Mouse (Mus musculus) hindbrain, postnatal 0 days (tissue): ENCODE measurements around the gene Susd2. TPM values are rescaled to one million over a fixed set of nuclear protein-coding genes. Genes with fewer than 3 reads are reported as not detected.
A peak's percentile ranks its signal among the peaks of the same experiment; 100 is the strongest.

Source experiments
- ATAC-seq: fragments of 200-750 bp; cut with Nextera tagmentation; 2 replicates; pipeline ENCODE4 v1.8.0; 2017; ENCODE audit warnings: mild to moderate bottlenecking, moderate TSS enrichment, moderate library complexity
- DNase-seq: peaks from one replicate; pipeline ENCODE4 v3.0.0-alpha.2; 2015; ENCODE audit warnings: low spot score
- H3K27ac ChIP-seq: fragments of 300-500 bp; sonication (generic); 2 replicates; pipeline ENCODE4 v1.5.1; 2014; ENCODE audit warnings: mild to moderate bottlenecking
- H3K27me3 ChIP-seq: fragments of 300-500 bp; sonication (generic); 2 replicates; pipeline ENCODE4 v1.6.1; 2014; ENCODE audit warnings: low read length, mixed read lengths; ENCODE audit not compliant: insufficient read depth
- H3K36me3 ChIP-seq: fragments of 300-500 bp; sonication (generic); 2 replicates; pipeline ENCODE4 v1.6.1; 2014; ENCODE audit warnings: low read length, mixed read lengths; ENCODE audit not compliant: insufficient read depth
- H3K4me1 ChIP-seq: fragments of 300-500 bp; sonication (generic); 2 replicates; pipeline ENCODE4 v1.6.1; 2014; ENCODE audit warnings: antibody characterized with exemption, low read length, mixed read lengths; ENCODE audit not compliant: insufficient read depth
- H3K4me2 ChIP-seq: fragments of 300-500 bp; sonication (generic); 2 replicates; pipeline ENCODE4 v1.6.1; 2014; ENCODE audit warnings: low read depth, mild to moderate bottlenecking, low read length, moderate library complexity, mixed read lengths
- H3K4me3 ChIP-seq: fragments of 300-500 bp; sonication (generic); 2 replicates; pipeline ENCODE4 v1.5.1; 2014; ENCODE audit warnings: low read length
- H3K9ac ChIP-seq: fragments of 300-500 bp; sonication (generic); replicated peaks from 2 replicates; pipeline ENCODE4 v1.6.1; 2014; ENCODE audit warnings: mild to moderate bottlenecking, low read length, moderate library complexity, mixed read lengths
- H3K9me3 ChIP-seq: fragments of 300-500 bp; sonication (generic); 2 replicates; pipeline ENCODE4 v1.6.1; 2016; ENCODE audit warnings: low read length, mixed read lengths
- CTCF ChIP-seq: IDR thresholded peaks from 2 replicates; pipeline ENCODE4 v1.5.1; 2016; ENCODE audit warnings: antibody characterized with exemption, control low read depth, low read depth
- WGBS: fragments of 180-500 bp; shearing (Covaris S2); extraction: QIAGEN DNeasy Blood & Tissue Kit; methylation state at CpG from one replicate; pipeline ENCODE4 v1.1.7; 2014; 5-methylcytosine and 5-hydroxymethylcytosine counted together
- polyA plus RNA-seq: library from polyadenylated mRNA; unstranded; fragments of >200 nt; fragmentation: Nextera tagmentation; extraction: Ambion mirVana; gene quantifications from 2 replicates; pipeline ENCODE4 v1.2.1, GENCODE M21; 2015
- total RNA-seq: library from RNA; depleted of rRNA; stranded (reverse); fragments of >200 nt; gene quantifications from 2 replicates; pipeline ENCODE4 v1.2.3, GENCODE M21; 2014; rRNA removed

Susd2 gene
- total and polyA plus RNA-seq, 2 experiments from 2014 or later, result 11.2 to 14.4 TPM

- Histone ChIP-seq H3K36me3 (no peaks in the 10 kb centered on the region), H3K9ac (no peak overlapping the region), H3K4me1 (peaks cover 9% of the 10 kb centered on the region; the same call in 1 of the 2 replicates), H3K27ac (no peak overlapping the region), H3K9me3 (no peaks in the 10 kb centered on the region), H3K4me2 (no peak overlapping the region), H3K4me3 (no peak overlapping the region), H3K27me3 (no peaks in the 10 kb centered on the region)
- no peak for DNase-seq
- TF ChIP-seq CTCF, result no peak
- ATAC-seq, result no peak
- WGBS, result 82% methylated on average over 7 of the region's 7 CpGs
These were observed 51.2 kb downstream of the Susd2 start for GRCm38 (mm10) chr10:75592585-75592984.

DNA sequence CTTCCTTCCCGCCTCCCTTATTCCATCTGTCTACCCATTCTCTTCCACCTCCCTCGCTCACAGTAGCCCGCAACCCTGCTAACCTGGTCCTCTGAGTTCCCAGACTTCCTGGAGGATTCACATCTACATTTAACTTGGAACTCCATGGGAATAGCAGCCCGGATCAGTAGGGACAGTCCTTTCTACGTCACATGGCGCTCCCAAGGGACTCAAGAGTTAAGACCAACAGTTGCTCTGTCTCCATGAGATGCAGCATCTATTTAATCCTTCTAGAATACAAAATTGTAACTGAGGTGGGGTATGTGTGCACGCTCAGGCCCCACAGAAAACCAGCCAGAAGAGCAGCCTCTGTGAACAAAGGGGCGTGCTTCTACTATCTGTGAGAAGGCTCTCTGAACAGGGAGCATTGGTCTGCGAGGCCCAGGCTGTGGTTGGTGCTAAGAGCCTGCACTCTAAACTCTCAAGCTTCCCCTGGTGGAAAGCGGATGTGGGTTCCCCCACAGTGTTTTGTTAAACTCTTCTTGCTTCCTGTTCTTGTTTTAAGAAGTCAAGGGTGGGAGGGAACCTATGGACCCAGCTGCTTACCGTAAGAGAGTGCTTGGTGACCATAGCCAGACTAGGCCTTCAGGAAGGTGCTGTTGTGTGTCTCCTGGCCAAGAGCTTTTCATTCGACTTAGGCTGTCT lies 52.5 kb downstream of the Susd2 start:
- Histone ChIP-seq H3K9ac (no peak overlapping the region), H3K36me3 (no peaks in the 10 kb centered on the region), H3K27ac (no peak overlapping the region; the same call in 1 of the 2 replicates), H3K27me3 (no peaks in the 10 kb centered on the region), H3K4me2 (no peak overlapping the region), H3K9me3 (no peaks in the 10 kb centered on the region), H3K4me1 (peaks cover 9% of the 10 kb centered on the region; the same call in 1 of the 2 replicates), H3K4me3 (no peak overlapping the region)
- no peak for TF ChIP-seq CTCF
- ATAC-seq (no peak), DNase-seq (no peak)
- WGBS, result 75% methylated on average over 12 of the region's 12 CpGs

GRCm38 (mm10) chr10:75589651-75590050 lies 54.2 kb downstream of the Susd2 start:
- H3K36me3 ChIP-seq, result no peaks in the 10 kb centered on the region
- H3K4me2 ChIP-seq, result peak overlapping the region; percentile 16; the same call in 1 of the 2 replicates
- no peak overlapping the region for H3K4me3 ChIP-seq
- peak overlapping the region; percentile 2; the same call in 1 of the 2 replicates for H3K27ac ChIP-seq
- H3K9me3 ChIP-seq, result no peaks in the 10 kb centered on the region
- H3K27me3 ChIP-seq, result no peaks in the 10 kb centered on the region
- no peak overlapping the region for H3K9ac ChIP-seq
- DNase-seq (no peak), ATAC-seq (no peak)
- TF ChIP-seq CTCF, result no peak
- H3K4me1 ChIP-seq, result peaks cover 9% of the 10 kb centered on the region; the same call in 1 of the 2 replicates
- 60% methylated on average over 16 of the region's 16 CpGs for WGBS

DNA sequence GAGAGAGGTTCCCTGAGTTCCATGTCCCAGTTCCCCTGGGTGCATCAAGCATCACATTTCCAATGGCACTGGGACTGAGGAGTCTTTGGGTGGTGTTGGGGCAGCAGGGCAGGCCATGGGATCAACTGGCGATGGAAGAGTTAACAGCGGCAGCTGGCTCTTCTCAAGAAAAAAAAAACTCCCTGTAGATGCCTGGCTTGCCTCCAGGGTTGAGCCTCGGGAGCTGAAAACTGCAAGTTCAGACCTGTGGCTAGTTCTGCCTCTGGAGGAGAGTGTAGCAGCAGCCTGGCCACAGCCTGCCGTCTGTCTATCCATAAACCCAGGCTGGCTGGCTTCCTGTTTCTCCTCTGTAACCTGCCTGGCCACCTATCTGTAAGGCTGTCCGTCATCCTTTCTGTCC lies 54.7 kb downstream of the Susd2 start, which contains the start of gene Ggt5:
Ggt5 (plus strand) TSS at position 212 of the 400 bp plus-strand sequence.
- no peak within 1 kb of the TSS for H3K4me3 ChIP-seq
- ATAC-seq (no peak), DNase-seq (peak; percentile 75)
- no peaks in the 10 kb centered on the region for H3K36me3 ChIP-seq
- TF ChIP-seq CTCF, result no peak
- H3K4me2 ChIP-seq, result peak within 1 kb of the TSS; percentile 16; the same call in 1 of the 2 replicates
- H3K9me3 ChIP-seq, result no peaks in the 10 kb centered on the region
- H3K27ac ChIP-seq, result peak within 1 kb of the TSS; percentile 2; the same call in 1 of the 2 replicates
- no peaks in the 10 kb centered on the region for H3K27me3 ChIP-seq
- H3K4me1 ChIP-seq, result peaks cover 9% of the 10 kb centered on the region; the same call in 1 of the 2 replicates
- 26% methylated on average over 5 of the region's 5 CpGs for WGBS
- H3K9ac ChIP-seq, result no peak within 1 kb of the TSS

- H3K4me3 ChIP-seq, result no peak overlapping the region
- no peaks in the 10 kb centered on the region for H3K27me3 ChIP-seq
- H3K27ac ChIP-seq, result no peak overlapping the region
- H3K4me1 ChIP-seq, result peaks cover 9% of the 10 kb centered on the region; the same call in 1 of the 2 replicates
- no peak overlapping the region for H3K4me2 ChIP-seq
- no peaks in the 10 kb centered on the region for H3K9me3 ChIP-seq
- no peak for TF ChIP-seq CTCF
- WGBS, result 55% methylated on average over 5 of the region's 5 CpGs
- no peak overlapping the region for H3K9ac ChIP-seq
- DNase-seq (no peak), ATAC-seq (no peak)
- H3K36me3 ChIP-seq, result no peaks in the 10 kb centered on the region
These were observed 55.5 kb downstream of the Susd2 start for GRCm38 (mm10) chr10:75588336-75588735.

DNA sequence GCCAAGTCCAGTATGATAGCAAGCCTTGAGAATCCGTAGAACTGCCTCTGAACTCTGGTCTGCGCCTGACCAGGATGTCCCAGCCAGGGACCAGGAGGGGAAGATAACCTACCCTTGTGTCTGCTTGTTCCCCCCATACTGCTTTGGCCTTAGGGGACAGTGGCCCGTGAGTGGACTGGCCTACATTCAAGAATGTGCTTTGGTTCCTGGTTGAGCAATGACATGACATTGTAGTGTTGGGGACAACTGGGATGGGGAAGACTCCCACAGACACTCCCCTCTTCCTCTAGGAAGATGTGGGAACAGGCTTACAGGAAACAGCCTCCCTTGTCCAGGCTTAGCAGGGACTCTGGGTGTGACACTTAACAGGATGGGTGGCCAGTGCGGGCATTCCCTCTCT lies 56.0 kb downstream of the Susd2 start:
- Histone ChIP-seq H3K4me2 (no peak overlapping the region), H3K27ac (no peak overlapping the region), H3K9me3 (no peaks in the 10 kb centered on the region), H3K9ac (no peak overlapping the region), H3K27me3 (no peaks in the 10 kb centered on the region), H3K4me3 (no peak overlapping the region), H3K4me1 (peaks cover 9% of the 10 kb centered on the region; the same call in 1 of the 2 replicates), H3K36me3 (no peaks in the 10 kb centered on the region)
- ATAC-seq (no peak), DNase-seq (no peak)
- TF ChIP-seq CTCF, result no peak
- 92% methylated on average over 4 of the region's 4 CpGs for WGBS

Other genes starting within 250 kb of the Susd2 start
- gene Upb1, start 242.9 kb downstream of the Susd2 start, total RNA-seq, result 0.26 and 0.50 TPM in 2 replicates
- gene Upb1, start 242.9 kb downstream of the Susd2 start, polyA plus RNA-seq, result 0.71 and 1.4 TPM in 2 replicates
- gene Snrpd3, start 126.5 kb downstream of the Susd2 start, total RNA-seq, result 16.4 and 18.0 TPM in 2 replicates
- 133 and 135 TPM in 2 replicates for gene Snrpd3, start 126.5 kb downstream of the Susd2 start, polyA plus RNA-seq
- gene Gucd1, start 126.0 kb downstream of the Susd2 start, total RNA-seq, result 42.3 and 44.3 TPM in 2 replicates
- 12.6 and 15.6 TPM in 2 replicates for gene Gucd1, start 126.0 kb downstream of the Susd2 start, polyA plus RNA-seq
- 30.3 and 31.4 TPM in 2 replicates for gene Lrrc75b, start 83.7 kb downstream of the Susd2 start, total RNA-seq
- gene Lrrc75b, start 83.7 kb downstream of the Susd2 start, polyA plus RNA-seq, result 26.0 and 26.4 TPM in 2 replicates
- 3.2 and 7.6 TPM in 2 replicates for gene Ggt1, start 82.4 kb downstream of the Susd2 start, total RNA-seq
- gene Ggt1, start 82.4 kb downstream of the Susd2 start, polyA plus RNA-seq, result 1.0 and 1.2 TPM in 2 replicates
- 2.8 and 3.4 TPM in 2 replicates for gene Ggt5, start 54.7 kb downstream of the Susd2 start, total RNA-seq
- gene Ggt5, start 54.7 kb downstream of the Susd2 start, polyA plus RNA-seq, result 2.3 TPM in 2 replicates
- gene Cabin1, start 120.3 kb upstream of the Susd2 start, total RNA-seq, result 92.9 and 96.4 TPM in 2 replicates
- 30.1 and 33.6 TPM in 2 replicates for gene Cabin1, start 120.3 kb upstream of the Susd2 start, polyA plus RNA-seq
- 63.6 and 67.4 TPM in 2 replicates for gene Ddt, start 129.4 kb upstream of the Susd2 start, total RNA-seq
- gene Ddt, start 129.4 kb upstream of the Susd2 start, polyA plus RNA-seq, result 115 and 120 TPM in 2 replicates
- not detected in 2 replicates for gene Gm20441, start 136.9 kb upstream of the Susd2 start, total RNA-seq
- gene Gm20441, start 136.9 kb upstream of the Susd2 start, polyA plus RNA-seq, result not detected in 2 replicates
- gene Gstt3, start 137.4 kb upstream of the Susd2 start, total RNA-seq, result 1.8 and 3.2 TPM in 2 replicates
- gene Gstt3, start 137.4 kb upstream of the Susd2 start, polyA plus RNA-seq, result 2.8 and 4.2 TPM in 2 replicates
- 38.1 and 39.3 TPM in 2 replicates for gene Gstt1, start 154.6 kb upstream of the Susd2 start, total RNA-seq
- 20.8 and 24.4 TPM in 2 replicates for gene Gstt1, start 154.6 kb upstream of the Susd2 start, polyA plus RNA-seq
- not detected in 2 replicates for gene Gstt4, start 178.5 kb upstream of the Susd2 start, total RNA-seq
- gene Gstt4, start 178.5 kb upstream of the Susd2 start, polyA plus RNA-seq, result not detected in 2 replicates
- 2.1 and 10.2 TPM in 2 replicates for gene Gstt2, start 193.4 kb upstream of the Susd2 start, total RNA-seq
- 9.3 and 11.1 TPM in 2 replicates for gene Gstt2, start 193.4 kb upstream of the Susd2 start, polyA plus RNA-seq
- gene Mif, start 216.2 kb upstream of the Susd2 start, total RNA-seq, result 1,072 and 1,222 TPM in 2 replicates
- gene Mif, start 216.2 kb upstream of the Susd2 start, polyA plus RNA-seq, result 1,792 and 1,891 TPM in 2 replicates
- 0.79 and 1.8 TPM in 2 replicates for gene Derl3, start 249.4 kb upstream of the Susd2 start, total RNA-seq
- 0.63 and 0.74 TPM in 2 replicates for gene Derl3, start 249.4 kb upstream of the Susd2 start, polyA plus RNA-seq